Mouse (Mus musculus) cerebellum, adult 11-12 months (tissue): ENCODE measurements around the gene Hunk.

Experiments
- DNase-seq: peaks from one replicate; pipeline ENCODE4 v3.0.0; 2022

Gene Hunk

DNA sequence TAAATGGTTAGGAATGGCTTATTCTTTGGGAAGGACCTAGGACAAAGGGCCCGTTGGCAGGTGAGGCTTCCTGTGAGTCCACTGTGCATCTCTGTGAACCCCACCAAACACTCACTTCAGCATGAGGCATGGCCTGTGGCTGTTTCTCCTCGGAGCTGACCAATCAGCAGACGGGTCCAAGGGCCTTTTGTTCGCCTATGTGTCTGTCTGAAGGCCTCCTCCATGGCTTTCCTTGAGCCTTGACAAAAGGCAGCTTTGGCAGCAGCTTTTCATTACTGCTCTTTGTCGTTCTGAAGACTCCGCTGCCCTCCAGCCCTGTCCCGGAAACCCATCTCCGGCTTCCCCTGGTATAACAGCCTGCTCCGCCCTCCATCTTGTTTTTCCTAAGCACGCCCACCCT, 54.8 kb downstream of the Hunk start:
- DNase-seq = no peak

DNA sequence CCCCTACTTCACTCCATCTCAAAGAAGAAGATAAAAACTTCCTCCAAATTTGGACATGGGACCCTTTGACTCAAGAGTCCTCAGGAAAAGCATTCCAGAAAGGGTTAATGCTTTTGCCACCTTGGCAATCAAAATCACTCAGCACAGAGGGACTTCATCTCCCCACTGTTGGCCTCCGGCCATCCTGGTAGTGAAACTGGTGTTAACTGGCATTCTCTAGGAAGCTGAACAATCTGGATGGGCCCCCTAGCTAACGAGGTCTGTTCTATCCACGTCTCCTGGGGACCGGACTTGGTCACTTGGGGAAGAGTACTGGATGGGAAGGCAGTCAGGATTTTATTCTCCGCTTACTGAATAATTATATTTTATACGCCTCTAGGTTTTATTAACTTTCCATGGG, 57.2 kb downstream of the Hunk start:
- no peak for DNase-seq

DNA sequence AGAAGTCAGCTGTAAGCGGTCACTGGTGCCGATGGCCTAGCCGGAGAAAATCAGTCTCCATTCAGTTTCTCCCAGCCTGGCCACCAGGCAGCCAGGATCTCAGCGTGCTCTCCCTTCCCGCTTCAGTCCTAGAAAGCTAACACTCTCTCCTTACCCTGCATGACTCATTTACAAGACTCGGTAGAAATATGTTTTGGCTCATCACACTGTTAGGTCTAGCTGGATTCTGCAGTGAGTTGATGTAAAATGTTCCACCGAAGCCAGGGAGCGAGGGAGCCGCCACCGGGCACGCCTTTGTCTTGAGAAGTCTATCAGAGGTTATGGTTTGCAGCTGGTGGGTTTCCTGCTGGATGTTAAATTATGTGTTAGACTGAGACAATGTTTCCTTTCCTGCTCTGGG, 67.4 kb downstream of the Hunk start:
- DNase-seq = no peak

DNA sequence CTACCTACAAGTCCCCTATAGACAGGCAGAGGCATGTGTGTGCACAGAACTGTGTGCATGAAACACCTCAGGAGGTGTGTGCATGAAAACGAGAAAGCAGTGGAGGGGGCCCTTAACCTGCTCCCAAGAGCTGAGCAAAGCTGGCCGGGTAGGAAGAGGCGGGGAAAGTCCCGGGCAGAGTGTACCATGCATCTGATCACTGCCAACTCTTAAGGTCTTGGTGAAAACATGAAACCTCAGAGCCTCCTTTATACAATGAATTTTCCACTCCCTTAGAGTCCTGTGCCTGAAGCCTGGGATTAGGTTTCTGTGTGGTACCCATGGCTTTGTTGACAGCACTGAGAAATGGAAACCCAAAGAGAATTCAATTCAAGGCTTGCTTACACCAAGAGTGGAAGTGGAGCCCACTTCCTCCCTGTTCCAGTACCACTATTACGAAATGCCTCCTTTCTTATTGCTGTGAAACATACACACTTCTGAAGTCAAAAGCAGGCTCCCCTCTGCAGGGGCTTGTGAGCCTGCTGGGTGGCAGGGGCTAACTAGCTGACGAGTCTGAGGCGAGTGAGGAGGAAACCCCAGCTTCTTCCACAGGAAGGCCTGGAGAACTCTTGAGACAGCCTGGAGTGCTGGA, 70.8 kb downstream of the Hunk start:
- DNase-seq = no peak

DNA sequence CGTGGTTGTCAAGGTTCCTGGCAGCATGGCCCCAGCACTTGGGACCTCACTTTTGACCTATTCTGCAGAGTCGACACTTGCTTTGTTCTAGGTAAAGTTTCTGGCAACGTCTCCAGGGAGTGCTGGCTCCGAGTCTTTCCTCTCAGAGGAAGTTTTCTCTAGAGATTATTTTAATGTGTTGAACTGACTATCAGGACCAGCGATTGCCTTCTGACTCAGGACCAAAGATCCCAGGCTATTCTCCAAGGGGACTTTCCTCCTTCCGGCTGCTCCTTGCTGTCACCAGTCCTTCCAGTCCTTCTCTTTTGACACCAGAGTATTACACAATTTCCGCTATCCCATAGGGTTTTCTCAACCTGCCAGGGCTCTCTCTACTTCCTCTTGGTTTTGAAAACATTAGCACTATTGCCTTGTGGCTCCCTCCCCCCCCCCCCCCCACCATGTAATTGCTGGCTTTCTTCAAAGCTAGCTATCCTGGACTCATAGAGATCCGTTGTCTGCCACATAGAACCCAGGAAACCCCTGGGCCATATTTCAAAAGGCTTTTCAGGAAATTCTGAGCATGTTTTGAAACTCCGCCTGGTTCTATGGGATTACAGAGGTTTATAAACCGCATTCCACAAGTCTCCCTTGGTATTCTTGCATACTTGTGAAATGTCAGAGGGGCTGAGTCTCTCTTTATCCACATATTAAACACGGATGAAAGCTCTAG, 73.2 kb downstream of the Hunk start:
- DNase-seq = no peak

DNA sequence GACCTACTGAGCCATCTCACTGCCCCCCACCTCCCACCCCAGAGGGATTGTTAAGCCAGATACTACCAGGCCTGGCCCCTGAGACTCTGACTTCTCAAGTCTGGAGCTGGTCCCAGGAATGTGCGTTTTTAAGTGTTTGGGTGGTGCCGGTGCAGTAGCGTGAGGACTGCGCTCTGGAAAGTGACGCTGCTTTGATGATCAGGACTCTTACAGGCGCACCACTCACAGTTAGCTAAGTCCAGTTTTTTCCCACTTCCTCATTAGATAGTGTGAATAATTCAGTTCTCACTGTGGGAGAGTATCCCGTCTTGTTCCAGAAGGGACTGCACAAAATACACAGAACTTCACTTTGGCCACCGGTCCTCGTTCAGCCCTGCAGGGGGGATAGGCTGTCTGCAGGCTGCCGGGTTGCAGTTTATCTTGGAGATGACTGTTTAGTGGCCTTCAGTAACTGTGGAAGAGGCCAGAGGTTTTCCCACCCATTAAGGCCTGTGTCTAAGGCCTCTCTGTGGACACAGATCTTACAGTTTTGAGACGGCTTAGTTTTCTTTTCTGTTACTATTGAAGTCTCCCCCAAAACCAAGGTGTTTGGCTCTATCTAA, 75.6 kb downstream of the Hunk start:
- no peak for DNase-seq

DNA sequence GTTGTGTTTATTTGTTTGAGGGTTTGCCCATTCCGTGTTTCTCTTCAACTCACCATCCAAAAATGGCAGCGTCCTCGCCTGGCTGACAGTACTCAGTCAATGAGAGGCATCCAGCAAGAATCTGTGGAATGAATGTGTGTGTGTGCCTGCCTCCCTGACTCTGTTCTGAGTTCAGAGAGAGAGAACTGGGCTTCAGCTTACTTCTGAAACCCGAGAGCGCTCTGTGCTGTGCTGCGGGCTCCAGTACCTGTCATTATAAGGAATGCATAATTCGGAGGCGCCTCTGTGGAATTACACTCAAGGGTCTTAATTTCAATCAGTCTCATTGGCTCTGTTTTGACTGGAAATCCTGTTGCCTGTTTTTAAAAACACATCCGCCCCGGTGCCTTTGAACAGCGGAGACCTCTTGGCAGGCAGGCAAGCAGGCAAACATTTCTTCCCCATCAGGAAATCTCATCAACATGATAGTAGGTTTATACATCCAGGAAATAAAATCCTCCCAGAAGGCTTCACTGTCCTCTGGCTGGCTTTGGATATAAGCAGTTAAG, 77.0 kb downstream of the Hunk start:
- no peak for DNase-seq

DNA sequence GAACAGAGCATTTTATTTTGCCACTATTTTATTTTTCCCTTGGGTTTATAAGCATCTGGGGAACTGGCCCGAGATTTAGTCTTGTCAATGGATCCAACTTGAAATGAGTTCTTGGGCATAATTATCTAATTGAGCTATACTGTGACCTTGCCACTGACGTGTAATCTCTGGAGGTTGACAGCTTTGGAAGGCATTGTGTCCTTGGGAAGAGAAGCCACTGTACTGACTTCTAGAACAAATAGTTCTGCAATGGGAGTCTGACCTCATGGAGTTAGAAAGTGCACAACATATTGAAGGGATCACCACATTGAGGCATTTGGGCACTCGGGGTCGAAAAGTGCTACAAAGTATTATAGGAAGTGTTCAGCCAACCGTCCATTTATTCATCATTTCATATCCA, 79.3 kb downstream of the Hunk start:
- DNase-seq = no peak

DNA sequence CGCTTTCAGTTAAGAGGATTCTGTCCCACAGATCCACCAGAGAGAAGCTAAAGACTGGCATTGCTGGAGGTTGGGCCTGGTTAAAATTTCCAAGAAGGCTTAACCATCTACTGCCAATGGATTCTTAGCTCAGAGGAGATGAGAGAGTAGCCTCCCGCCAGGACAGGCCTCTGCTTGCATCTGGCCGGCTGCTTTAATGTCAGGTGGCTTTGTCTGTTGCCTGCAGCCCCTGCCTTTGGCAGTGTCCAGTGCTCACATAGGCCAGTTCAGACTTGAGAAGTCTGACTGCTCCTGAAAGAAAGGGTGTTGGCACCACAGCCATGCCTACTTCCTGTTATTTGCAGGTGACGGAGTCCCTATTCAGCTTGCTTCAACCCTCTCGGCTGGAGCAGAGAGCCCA, 82.5 kb downstream of the Hunk start:
- no peak for DNase-seq

DNA sequence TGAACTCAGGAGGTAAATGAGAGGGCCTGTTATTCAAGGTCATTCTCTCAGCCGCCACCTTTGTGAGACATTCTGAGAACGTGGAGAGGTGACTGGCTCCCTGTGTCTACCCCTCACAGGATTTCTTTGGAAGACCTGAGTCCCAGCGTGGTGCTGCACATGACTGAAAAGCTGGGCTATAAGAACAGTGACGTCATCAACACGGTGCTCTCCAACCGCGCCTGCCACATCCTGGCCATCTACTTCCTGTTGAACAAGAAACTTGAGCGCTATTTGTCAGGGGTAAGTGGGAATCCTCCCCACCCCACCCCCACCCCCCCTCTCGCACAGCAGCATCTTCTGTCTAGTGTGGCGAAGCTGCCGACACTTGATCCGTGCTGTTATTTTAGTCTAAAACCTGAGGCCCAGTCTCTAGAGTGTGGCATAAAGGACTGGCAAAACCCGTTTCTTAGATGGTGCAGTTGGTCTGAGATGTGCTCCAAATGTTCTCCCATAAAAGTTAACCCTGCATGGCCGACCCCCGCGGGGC, 90.0 kb downstream of the Hunk start:
- no peak for DNase-seq

DNA sequence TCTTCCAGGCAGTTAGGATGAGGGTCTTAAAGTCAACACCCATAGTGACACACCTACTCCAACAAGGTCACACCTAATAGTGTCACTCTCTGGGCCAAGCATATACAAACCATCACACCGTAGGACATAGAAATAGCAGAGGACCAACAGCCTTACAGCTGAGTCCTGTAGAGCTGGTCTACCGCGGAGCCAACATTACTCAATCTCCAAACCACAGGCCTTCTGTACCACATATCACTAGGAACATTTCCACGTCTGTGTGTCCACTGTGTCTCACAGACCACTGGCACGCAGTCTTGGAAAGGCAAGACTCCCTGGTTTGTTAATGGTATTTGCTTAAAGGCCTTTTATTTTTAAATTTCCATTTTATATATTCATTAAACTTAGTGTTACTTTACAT, 95.8 kb downstream of the Hunk start:
- no peak for DNase-seq

DNA sequence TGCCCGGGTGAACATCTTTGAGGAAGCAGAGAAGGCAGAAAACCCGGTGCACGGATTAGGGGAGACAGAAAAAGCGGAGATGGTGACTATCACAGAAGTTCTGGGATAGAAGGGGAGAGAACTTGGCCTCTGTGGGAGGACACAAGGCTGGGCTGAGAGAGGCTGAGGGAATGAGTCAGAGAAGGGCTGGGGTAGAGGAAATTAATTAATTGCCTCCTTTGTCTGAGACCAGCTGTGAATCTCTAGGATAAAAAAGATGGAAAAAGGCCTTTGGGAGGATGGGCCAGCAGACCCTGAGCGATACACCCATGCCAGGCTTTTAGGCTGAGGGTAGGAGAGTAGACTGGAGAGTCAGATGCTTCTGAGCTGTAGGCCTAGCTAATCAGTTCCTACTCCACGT, 97.5 kb downstream of the Hunk start:
- DNase-seq = no peak

DNA sequence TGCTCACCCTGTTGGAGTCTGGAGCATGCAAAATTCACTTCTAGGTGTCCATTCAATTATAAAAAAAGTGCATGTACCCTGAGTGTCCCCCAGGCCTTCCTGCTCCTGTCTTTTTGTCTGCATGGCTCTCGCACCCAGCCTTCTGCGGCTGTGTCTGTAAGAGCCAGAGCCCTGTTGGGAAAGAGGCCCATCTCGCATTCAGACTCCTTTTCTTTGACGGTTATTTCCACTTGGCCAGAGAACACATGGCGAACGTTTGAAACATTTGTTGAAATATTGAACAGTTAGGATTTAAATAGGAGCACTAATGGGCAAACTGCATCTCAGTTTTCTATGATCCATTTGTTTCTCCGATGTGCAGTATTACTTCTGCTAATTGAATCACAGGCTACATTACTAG, 99.3 kb downstream of the Hunk start:
- DNase-seq = no peak

DNA sequence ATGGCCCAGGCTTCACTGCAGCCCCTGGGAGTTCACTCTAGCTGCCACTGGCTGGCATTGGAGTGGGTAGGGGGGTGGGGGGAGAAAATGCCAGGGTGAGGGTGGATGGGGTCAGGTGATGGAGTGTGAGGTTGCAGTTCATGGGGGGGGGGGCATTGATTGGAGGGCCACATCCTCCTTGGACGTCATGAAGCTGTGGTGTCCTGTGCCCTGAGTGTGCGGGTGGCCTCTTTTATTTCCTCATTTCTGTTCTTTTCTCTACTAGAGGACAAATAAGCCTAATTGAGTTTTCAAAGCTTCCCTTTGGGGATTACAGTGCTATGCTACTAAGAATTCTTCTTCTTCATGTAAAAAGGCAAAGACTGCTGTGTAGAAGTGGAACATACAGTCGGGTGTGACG, 99.8 kb downstream of the Hunk start:
- no peak for DNase-seq

DNA sequence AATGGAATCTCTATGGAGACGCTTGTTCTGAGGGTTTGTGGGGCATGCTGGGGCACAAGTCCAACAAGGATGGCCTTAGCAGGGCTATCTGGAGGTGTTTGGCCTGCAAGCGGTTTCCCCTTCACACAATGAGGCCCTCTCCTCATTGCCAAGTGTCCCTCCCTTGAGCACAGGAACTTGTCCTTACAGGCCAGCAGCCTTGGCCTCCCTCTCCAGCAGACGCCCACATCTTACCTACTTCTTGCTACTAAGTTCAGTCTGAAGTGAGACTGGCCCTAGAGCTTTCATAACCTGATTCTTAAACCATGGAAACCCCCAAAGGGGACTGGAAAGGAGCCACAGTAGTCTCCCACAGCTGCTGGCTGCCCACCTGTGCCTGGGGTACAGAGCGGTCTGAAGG, 104.3 kb downstream of the Hunk start:
- DNase-seq = no peak

DNA sequence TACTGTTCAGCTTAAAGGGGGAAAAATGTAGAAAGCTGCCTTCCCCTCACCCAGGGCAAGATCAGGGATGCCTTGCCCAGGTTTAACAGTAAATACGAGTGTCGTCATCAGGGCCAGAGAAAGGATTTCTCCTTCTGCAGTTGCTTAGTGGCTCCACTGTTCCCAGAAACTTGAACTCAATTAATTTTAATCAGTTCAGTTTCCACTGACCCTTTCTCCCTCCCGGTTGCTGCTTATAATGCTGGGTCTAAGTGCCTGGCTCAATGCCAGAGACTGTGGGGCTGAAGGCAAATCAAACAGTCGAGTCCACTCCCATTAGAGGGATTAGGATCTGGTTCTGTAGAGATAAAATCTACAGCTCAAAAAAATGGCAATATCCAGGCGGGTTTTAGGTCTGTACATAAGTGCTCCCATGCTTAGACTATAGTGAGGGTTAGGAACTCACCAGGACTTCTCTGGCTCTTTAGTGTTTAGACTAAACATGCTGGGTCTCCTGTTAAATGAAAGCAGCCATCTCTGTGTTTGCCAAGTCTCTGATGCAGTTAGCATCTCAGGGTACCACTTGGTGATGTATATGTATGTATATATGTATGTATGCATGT, 106.2 kb downstream of the Hunk start:
- DNase-seq = no peak

DNA sequence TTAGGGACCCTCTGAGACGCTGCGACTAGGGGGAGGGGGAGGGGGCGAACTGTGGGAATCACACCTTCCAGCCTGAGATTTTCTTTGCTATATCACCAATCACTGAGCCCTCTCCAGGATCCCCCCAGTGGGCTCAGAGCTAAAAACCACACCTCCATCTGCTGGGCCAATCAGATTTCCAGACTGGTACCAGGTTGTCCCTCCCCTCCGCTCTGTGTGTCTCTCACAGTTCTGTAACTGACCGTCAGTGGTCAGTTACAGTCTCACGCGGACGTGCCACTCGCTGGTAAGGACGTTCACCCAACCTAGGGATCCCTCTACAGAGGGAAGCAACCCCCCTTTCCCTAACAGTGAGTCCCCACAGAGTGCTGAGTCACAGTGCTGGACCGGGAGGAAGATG, 111.1 kb downstream of the Hunk start:
- DNase-seq = no peak

DNA sequence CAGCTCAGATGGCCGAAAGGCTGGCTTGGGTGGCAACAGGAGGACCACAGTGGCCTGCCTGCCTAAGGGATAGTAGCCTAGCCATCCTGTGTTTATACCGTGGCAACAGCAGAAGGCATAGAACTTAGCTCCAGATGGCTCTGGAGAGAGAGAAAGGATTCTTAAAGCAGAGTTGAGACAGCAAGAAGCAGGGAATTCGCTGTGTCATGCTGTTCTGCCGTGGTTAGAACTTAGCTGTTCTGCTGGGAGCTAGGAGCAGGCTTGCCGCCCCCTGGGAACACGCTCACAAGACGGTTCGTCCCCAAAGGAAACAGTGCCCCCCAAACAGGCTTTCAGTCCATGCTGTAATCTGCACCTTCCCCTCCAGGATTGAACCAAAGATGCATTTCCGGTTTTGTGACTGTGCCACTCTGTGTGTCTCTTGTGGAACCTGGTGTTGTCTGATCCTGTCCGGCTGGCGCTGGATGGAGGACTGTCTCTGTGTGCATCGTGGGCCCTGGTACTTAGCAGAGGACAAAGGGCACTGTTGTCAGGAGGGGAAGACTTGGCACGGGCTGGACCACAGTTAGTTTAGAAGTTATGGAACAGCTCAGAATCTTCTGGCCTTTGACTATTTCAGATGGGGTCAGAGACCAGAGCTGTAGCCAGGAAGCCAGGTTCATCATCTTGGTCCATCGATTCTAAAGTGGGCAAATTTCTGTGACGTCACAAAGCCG, 112.1 kb downstream of the Hunk start:
- no peak for DNase-seq

DNA sequence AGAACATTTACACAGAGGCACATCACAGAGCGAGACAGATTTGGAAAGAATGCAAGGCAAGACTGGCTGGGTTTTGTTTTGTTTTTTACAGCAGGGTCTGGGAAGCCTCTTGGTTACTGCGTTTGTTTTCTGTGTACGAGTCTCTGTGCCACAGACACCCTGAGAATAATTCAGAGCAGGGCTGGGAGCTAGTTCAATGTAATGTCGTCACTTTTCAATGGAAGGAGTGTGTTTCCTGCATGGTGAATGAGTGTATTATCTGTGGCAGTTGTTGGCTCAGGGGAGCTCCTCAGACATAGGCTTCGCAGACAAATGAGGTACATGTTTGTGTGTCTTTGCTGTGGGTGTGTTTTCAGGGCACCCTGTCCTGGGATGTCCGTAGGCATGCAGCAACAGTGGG, 115.0 kb downstream of the Hunk start:
- DNase-seq = no peak

DNA sequence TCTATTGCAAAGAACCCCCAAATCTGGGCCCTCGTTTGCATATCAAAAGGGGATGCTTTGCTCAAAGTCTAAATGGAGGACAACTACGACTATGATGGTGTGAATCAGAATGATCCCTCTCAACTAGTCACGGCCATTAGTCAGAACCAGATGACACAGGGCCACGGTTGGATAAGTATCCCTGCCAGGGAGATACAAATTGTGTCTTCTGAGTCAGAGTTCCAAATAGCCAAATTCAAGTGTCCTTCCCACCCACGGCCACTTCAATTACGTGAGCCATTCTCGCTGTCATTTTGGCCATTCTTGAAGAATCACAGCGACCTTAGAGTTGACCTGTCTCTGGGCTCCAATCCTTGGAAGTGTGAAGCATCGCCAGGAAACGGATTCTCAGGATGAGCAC, 119.4 kb downstream of the Hunk start:
- no peak for DNase-seq

DNA sequence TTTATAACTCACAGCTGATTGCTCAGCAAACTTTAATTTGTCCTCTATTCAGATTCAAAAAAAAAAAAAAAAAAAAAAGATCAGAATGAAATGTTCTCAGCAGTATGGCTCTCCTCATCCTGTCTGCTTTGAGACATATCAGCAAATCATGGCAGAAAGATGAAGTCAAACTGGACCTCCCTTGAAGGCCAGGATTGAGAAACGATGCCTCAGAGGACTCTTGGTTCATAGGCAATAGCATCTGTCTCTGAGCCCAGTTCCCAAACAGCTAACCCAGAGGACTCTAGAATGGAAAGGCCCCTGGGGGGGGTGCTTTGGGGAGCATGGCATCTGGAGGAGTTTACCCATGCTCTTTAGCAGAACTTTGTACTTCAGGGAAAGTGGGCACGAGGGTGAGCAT, 119.9 kb downstream of the Hunk start:
- no peak for DNase-seq

DNA sequence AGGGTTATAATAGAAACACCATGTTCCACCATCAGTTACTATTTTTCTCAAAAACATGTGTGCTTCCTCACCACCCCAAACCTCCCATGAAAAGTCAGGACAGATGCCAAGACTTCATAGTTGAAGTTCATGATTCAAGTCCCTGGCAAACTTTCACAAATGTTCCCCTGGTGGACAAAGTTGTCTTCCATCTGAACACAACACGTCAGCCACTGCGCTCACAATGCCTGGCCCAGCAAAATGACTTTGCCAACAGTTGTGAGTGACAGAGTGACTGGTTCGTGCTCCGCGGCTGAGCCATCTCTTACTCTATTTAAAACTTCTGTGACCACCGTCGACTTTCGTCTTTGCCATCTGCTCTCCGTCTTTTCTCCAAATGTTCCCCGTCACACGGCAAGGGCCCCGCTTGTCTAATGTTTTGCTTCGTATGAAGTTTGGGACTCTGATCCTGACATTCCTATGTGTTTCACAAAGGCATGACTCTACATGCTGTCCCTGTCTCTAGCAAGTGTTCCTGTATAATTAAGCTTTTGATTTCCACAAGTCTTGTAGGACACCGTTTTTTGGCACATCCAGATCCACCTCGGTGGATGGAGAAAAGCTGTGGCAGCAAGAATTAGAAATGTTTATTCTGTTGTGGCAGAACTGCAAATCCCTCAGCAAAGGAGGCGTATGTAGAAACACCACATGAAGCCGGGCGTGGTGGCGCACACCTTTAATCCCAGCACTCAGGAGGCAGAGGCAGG, 125.9 kb downstream of the Hunk start:
- no peak for DNase-seq
